ENCODE assay signal across 8 mouse cellular contexts in the genomic region with DNA sequence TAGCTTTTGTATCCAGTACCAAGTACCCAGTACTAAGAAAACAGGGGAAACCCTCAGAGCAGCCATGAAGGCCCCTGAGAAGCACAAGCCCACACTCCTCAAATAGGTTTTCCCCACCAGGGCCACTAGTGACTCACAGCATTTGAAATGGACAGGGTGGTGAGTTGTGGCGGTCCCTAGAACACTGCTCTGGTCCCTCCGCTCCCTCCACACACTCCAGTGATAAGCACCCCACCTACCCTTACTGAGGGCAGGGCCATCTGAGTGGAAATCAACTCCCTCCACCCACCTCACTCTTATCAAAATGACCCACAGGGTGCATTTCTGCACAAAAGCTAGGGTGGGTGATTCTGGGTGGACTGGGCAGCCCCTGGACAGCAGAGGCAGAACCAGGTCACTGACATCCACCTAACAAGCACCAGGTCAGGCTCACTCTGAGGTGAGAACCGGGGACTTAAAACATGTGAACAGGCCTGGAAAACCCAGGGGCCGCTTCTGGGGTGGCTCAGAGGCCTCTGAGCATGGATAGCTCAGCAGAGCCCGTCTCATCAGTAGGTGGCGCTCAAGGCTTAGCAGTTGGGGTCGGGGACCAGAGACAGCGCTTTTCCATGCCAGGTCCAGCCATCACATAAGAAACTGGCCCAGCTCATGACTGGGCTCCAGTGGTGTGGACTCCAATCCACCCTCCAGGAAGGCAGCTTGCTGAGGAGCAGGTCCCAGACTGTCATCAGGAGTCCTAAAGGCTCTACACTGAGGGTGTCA. TPM values are rescaled to one million over a fixed set of nuclear protein-coding genes. Genes with fewer than 3 reads are reported as not detected.
DNase-seq lines count a peak whose midpoint lies in the region; ATAC-seq and TF ChIP-seq lines count a peak whose summit lies in the region.

No protein-coding gene starts in this region.

- no peak overlapping the region for H3K4me3 ChIP-seq in ES-E14 (ENCODE audit: insufficient read depth in 1 of 2, low read depth in 1 of 2, low read length in 2 of 2, poor library complexity in 1 of 2, severe bottlenecking in 1 of 2)
- no peak overlapping the region for H3K4me3 ChIP-seq in forebrain, embryonic 16.5 days (replicated peaks; ENCODE audit: low read length)
- H3K4me3 ChIP-seq in hindbrain, embryonic 14.5 days (replicated peaks; ENCODE audit: low read length): no peak overlapping the region

- no peak overlapping the region for H3K4me2 ChIP-seq in forebrain, embryonic 16.5 days (ENCODE audit: low read length)
- no peak overlapping the region for H3K4me2 ChIP-seq in hindbrain, embryonic 14.5 days (replicated peaks)

- WGBS in forebrain, embryonic 16.5 days: 21% methylated on average over 8 of the region's 8 CpGs
- WGBS in hindbrain, embryonic 14.5 days: 28% methylated on average over 8 of the region's 8 CpGs

- in situ Hi-C loops in ES-E14 (cut with MboI; ENCODE audit: low sequenced_read_pairs in 2 of 2, unreplicated experiment in 2 of 2): no loop called here

- no peaks in the 10 kb centered on the region for H3K4me1 ChIP-seq in ES-E14 (ENCODE audit: control insufficient read depth in 2 of 2, insufficient read depth in 2 of 2, low read length in 2 of 2, poor library complexity in 1 of 2)
- no peaks in the 10 kb centered on the region for H3K4me1 ChIP-seq in forebrain, embryonic 16.5 days (replicated peaks; ENCODE audit: control insufficient read depth, insufficient read depth, low read length)
- H3K4me1 ChIP-seq in hindbrain, embryonic 14.5 days (replicated peaks; ENCODE audit: control insufficient read depth, insufficient read depth, low read length): no peaks in the 10 kb centered on the region

- peak; percentile 53 for DNase-seq in ES-E14 (ENCODE audit: low read depth, low spot score)
- DNase-seq in cerebellum, adult 11-12 months: peak; percentile 88
- DNase-seq in hindbrain, embryonic 14.5 days (ENCODE audit: low spot score): peak; percentile 85
- peak; percentile 76 to 97 for DNase-seq in layer of hippocampus, postnatal 25 days (ENCODE audit: extremely low spot score in 1 of 2, low spot score in 1 of 2)
- peak; percentile 91 for DNase-seq in lung, postnatal 14 days
- peak; percentile 60 for DNase-seq in retina, postnatal 7 days (ENCODE audit: low read depth, low spot score)
- DNase-seq in urinary bladder, adult 18-20 months (ENCODE audit: low spot score in 2 of 2): peak; percentile 63 to 67

- H3K36me3 ChIP-seq in ES-E14 (ENCODE audit: control insufficient read depth, insufficient read depth, low read length, poor library complexity, severe bottlenecking): no peaks in the 10 kb centered on the region; the same call in 1 of the 2 replicates
- H3K36me3 ChIP-seq in forebrain, embryonic 16.5 days (ENCODE audit: control insufficient read depth, insufficient read depth): no peaks in the 10 kb centered on the region
- H3K36me3 ChIP-seq in hindbrain, embryonic 14.5 days (replicated peaks; ENCODE audit: control insufficient read depth, insufficient read depth): no peaks in the 10 kb centered on the region

- no peak overlapping the region for H3K9ac ChIP-seq in ES-E14 (ENCODE audit: insufficient read depth, low read depth, low read length, poor library complexity, severe bottlenecking)
- H3K9ac ChIP-seq in forebrain, embryonic 16.5 days (replicated peaks; ENCODE audit: low read depth, low read length): no peak overlapping the region
- H3K9ac ChIP-seq in hindbrain, embryonic 14.5 days: no peak overlapping the region

- H3K27ac ChIP-seq in ES-E14 (ENCODE audit: insufficient read depth, low read depth, low read length, poor library complexity, severe bottlenecking): no peak overlapping the region
- H3K27ac ChIP-seq in forebrain, embryonic 16.5 days (ENCODE audit: low read length): no peak overlapping the region
- H3K27ac ChIP-seq in hindbrain, embryonic 14.5 days: no peak overlapping the region

- H3K9me3 ChIP-seq in ES-E14 (ENCODE audit: control insufficient read depth, insufficient read depth, low read depth, low read length): no peaks in the 10 kb centered on the region
- no peaks in the 10 kb centered on the region for H3K9me3 ChIP-seq in forebrain, embryonic 16.5 days (ENCODE audit: control insufficient read depth, low read length)
- no peaks in the 10 kb centered on the region for H3K9me3 ChIP-seq in hindbrain, embryonic 14.5 days (ENCODE audit: control insufficient read depth, low read length)

- H3K27me3 ChIP-seq in forebrain, embryonic 16.5 days (replicated peaks; ENCODE audit: control insufficient read depth, insufficient read depth, low read length): no peaks in the 10 kb centered on the region
- no peaks in the 10 kb centered on the region for H3K27me3 ChIP-seq in hindbrain, embryonic 14.5 days (ENCODE audit: control insufficient read depth, insufficient read depth, low read length)

- peak; percentile 73 for ATAC-seq in forebrain, embryonic 16.5 days
- peak; percentile 70 for ATAC-seq in hindbrain, embryonic 14.5 days (ENCODE audit: low FRiP score)

TF ChIP-seq in ES-E14, 5 proteins besides CTCF, POLR2A, EP300 and RAD21:
- TF ChIP-seq ZNF384 (IDR thresholded peaks at IDR 0.05; ENCODE audit: low read depth, low read length) (no peak), ZC3H11A (IDR thresholded peaks at IDR 0.05; ENCODE audit: borderline replicate concordance, low read depth, low read length) (0 out of 2 replicates have a peak, but pooled peaks have one; percentile 48)

RNA-seq across cellular contexts. Expression of a gene that starts 30.9 kb away (rescaled TPM):
- 10.1 and 16.9 TPM in 2 replicates for total RNA-seq in ES-E14 (2012; rRNA removed)
- 2.5 and 3.9 TPM in 2 replicates for polyA plus RNA-seq in forebrain, embryonic 16.5 days (2015; fragmentation: Nextera tagmentation; extraction: Ambion mirVana)
- polyA plus RNA-seq in hindbrain, embryonic 14.5 days (2014; fragmentation: Nextera tagmentation; extraction: Ambion mirVana): 0.95 and 1.3 TPM in 2 replicates
- 1 to 10 TPM; 4.0 to 5.8 TPM for total RNA-seq in layer of hippocampus, postnatal 25 days (2021)

RNA-seq across cellular contexts. Expression of a gene that starts 45.0 kb away (rescaled TPM):
- 0.69 and 1.0 TPM in 2 replicates for total RNA-seq in ES-E14 (2012; rRNA removed)
- not detected in 2 replicates for polyA plus RNA-seq in forebrain, embryonic 16.5 days (2015; fragmentation: Nextera tagmentation; extraction: Ambion mirVana)
- not detected in 2 replicates for polyA plus RNA-seq in hindbrain, embryonic 14.5 days (2014; fragmentation: Nextera tagmentation; extraction: Ambion mirVana)
- 1 to 10 TPM in 1 of 2 experiments, under 1 TPM in 1; 0.44 to 1.5 TPM for total RNA-seq in layer of hippocampus, postnatal 25 days (2021)

RNA-seq across cellular contexts. Expression of a gene that starts 47.7 kb away (rescaled TPM):
- total RNA-seq in ES-E14 (2012; rRNA removed): 0.49 and 0.85 TPM in 2 replicates
- polyA plus RNA-seq in forebrain, embryonic 16.5 days (2015; fragmentation: Nextera tagmentation; extraction: Ambion mirVana): 2.9 and 3.3 TPM in 2 replicates
- 2.3 and 3.1 TPM in 2 replicates for polyA plus RNA-seq in hindbrain, embryonic 14.5 days (2014; fragmentation: Nextera tagmentation; extraction: Ambion mirVana)
- total RNA-seq in layer of hippocampus, postnatal 25 days (2021): 1 to 10 TPM in 1 of 2 experiments, under 1 TPM in 1; 0.87 to 1.1 TPM
